Mouse (Mus musculus) brain, embryonic 14.5 days (tissue): ENCODE measurements around the gene Fbln7.

Experiments
- CTCF ChIP-seq: fragments of 200-500 bp; IDR thresholded peaks from 2 replicates; pipeline ENCODE4 v1.5.1; 2012; ENCODE audit warnings: inconsistent platforms, mild to moderate bottlenecking, moderate library complexity, borderline replicate concordance; ENCODE audit not compliant: insufficient read depth, insufficient read length; ENCODE audit errors: extremely low read depth
- POLR2A ChIP-seq: fragments of 200-500 bp; IDR thresholded peaks from 2 replicates; pipeline ENCODE4 v1.6.1; 2012; ENCODE audit warnings: mild to moderate bottlenecking, inconsistent platforms, borderline replicate concordance; ENCODE audit not compliant: poor library complexity, insufficient read depth, insufficient read length, severe bottlenecking; ENCODE audit errors: extremely low read depth

DNA sequence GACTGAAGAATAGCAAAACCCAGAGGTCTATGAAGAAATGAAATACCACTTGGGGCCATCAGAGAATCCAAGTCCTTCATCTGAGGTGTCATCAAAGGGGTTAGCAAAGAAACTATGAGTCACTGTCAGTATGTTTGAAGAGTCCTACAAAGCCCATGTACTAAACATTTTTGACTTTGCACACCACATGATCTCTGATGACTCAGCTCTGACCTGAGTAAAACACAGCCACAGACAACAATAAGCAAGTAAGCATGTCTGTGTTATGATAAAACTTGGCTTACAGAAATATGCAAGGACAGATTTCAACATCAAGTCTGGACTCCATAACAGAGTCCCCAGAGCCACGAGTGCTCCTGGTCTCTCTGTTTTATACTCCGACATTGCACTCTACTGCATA lies 29.7 kb upstream of the Fbln7 start:
- TF ChIP-seq CTCF (no peak), POLR2A (no peak)
